Mouse (Mus musculus) kidney, embryonic 14.5 days (tissue): Measurements from ENCODE around the gene Rsph3a. TPM values are rescaled to one million over a fixed set of nuclear protein-coding genes. Genes with fewer than 3 reads are reported as not detected.

Experiments used
- ATAC-seq: fragments of 200-750 bp; cut with Nextera tagmentation; 2 replicates; pipeline ENCODE4 v1.8.0; 2017; ENCODE audit warnings: moderate number of reproducible peaks, mild to moderate bottlenecking, moderate TSS enrichment, moderate library complexity; ENCODE audit not compliant: low FRiP score, low TSS enrichment
- H3K27ac ChIP-seq: fragments of 300-500 bp; sonication (generic); 2 replicates; pipeline ENCODE4 v1.5.1; 2014; ENCODE audit warnings: low read depth, mild to moderate bottlenecking, low read length, moderate library complexity, mixed read lengths
- H3K27me3 ChIP-seq: fragments of 300-500 bp; sonication (generic); 2 replicates; pipeline ENCODE4 v1.6.1; 2014; ENCODE audit warnings: mild to moderate bottlenecking, low read length; ENCODE audit not compliant: control insufficient read depth, insufficient read depth
- H3K36me3 ChIP-seq: fragments of 300-500 bp; sonication (generic); 2 replicates; pipeline ENCODE4 v1.6.1; 2014; ENCODE audit warnings: low read length, mixed read lengths; ENCODE audit not compliant: control insufficient read depth, insufficient read depth
- H3K4me1 ChIP-seq: fragments of 300-500 bp; sonication (generic); 2 replicates; pipeline ENCODE4 v1.6.1; 2014; ENCODE audit warnings: low read length, mixed read lengths; ENCODE audit not compliant: control insufficient read depth, insufficient read depth
- H3K4me2 ChIP-seq: fragments of 300-500 bp; sonication (generic); replicated peaks from 2 replicates; pipeline ENCODE4 v1.6.1; 2014; ENCODE audit warnings: low read depth, mild to moderate bottlenecking, low read length
- H3K4me3 ChIP-seq: fragments of 300-500 bp; sonication (generic); 2 replicates; pipeline ENCODE4 v1.5.1; 2014; ENCODE audit warnings: mild to moderate bottlenecking, low read length
- H3K9ac ChIP-seq: fragments of 300-500 bp; sonication (generic); 2 replicates; pipeline ENCODE4 v1.6.1; 2014; ENCODE audit warnings: low read depth, mild to moderate bottlenecking, low read length, moderate library complexity
- H3K9me3 ChIP-seq: fragments of 300-500 bp; sonication (generic); 2 replicates; pipeline ENCODE4 v1.6.1; 2016; ENCODE audit warnings: low read length; ENCODE audit not compliant: control insufficient read depth
- WGBS: fragments of 180-500 bp; shearing (Covaris S2); extraction: QIAGEN DNeasy Blood & Tissue Kit; methylation state at CpG from one replicate; pipeline ENCODE4 v1.1.7; 2014; 5-methylcytosine and 5-hydroxymethylcytosine counted together
- polyA plus RNA-seq: library from polyadenylated mRNA; unstranded; fragments of >200 nt; fragmentation: Nextera tagmentation; extraction: Ambion mirVana; gene quantifications from 2 replicates; pipeline ENCODE4 v1.2.1, GENCODE M21; 2014

Rsph3a gene
- polyA plus RNA-seq, 1 experiment from 2014 or later, result 67.2 TPM

- Histone ChIP-seq H3K9me3 (peaks cover 2% of the 10 kb centered on the region; the same call in 1 of the 2 replicates), H3K27me3 (no peaks in the 10 kb centered on the region), H3K4me2 (no peak overlapping the region), H3K27ac (no peak overlapping the region), H3K9ac (no peak overlapping the region), H3K4me1 (no peaks in the 10 kb centered on the region), H3K4me3 (no peak overlapping the region), H3K36me3 (no peaks in the 10 kb centered on the region)
- WGBS, result 54% methylated on average over 4 of the region's 4 CpGs
- ATAC-seq, result no peak
Observed at GRCm38 (mm10) chr17:7905936-7906685, 39.3 kb upstream of the Rsph3a start.

GRCm38 (mm10) chr17:7914596-7915227 lies 30.7 kb upstream of the Rsph3a start:
- no peak overlapping the region for H3K4me2 ChIP-seq
- H3K4me3 ChIP-seq, result no peak overlapping the region
- ATAC-seq, result no peak
- H3K9ac ChIP-seq, result no peak overlapping the region
- peaks cover 27% of the 10 kb centered on the region for H3K4me1 ChIP-seq
- H3K27me3 ChIP-seq, result no peaks in the 10 kb centered on the region
- no peak overlapping the region for H3K27ac ChIP-seq
- WGBS, result 82% methylated on average over 2 of the region's 2 CpGs
- no peaks in the 10 kb centered on the region for H3K36me3 ChIP-seq
- H3K9me3 ChIP-seq, result peaks cover 5% of the 10 kb centered on the region; the same call in 1 of the 2 replicates

- Histone ChIP-seq H3K9ac (no peak overlapping the region), H3K27me3 (no peaks in the 10 kb centered on the region), H3K27ac (no peak overlapping the region), H3K9me3 (peaks cover 5% of the 10 kb centered on the region; the same call in 1 of the 2 replicates), H3K36me3 (no peaks in the 10 kb centered on the region), H3K4me3 (no peak overlapping the region), H3K4me2 (no peak overlapping the region), H3K4me1 (peaks cover 37% of the 10 kb centered on the region)
- ATAC-seq, result no peak
- WGBS, result 76% methylated on average over 9 of the region's 9 CpGs
Observed at GRCm38 (mm10) chr17:7915791-7916190, 29.6 kb upstream of the Rsph3a start.

- H3K4me2 ChIP-seq, result no peak overlapping the region
- WGBS, result 22% methylated on average over 12 of the region's 12 CpGs
- ATAC-seq, result no peak
- H3K27me3 ChIP-seq, result no peaks in the 10 kb centered on the region
- no peak overlapping the region for H3K4me3 ChIP-seq
- H3K27ac ChIP-seq, result no peak overlapping the region
- no peaks in the 10 kb centered on the region for H3K36me3 ChIP-seq
- no peaks in the 10 kb centered on the region for H3K9me3 ChIP-seq
- H3K9ac ChIP-seq, result no peak overlapping the region
- H3K4me1 ChIP-seq, result peaks cover 37% of the 10 kb centered on the region
Observed at GRCm38 (mm10) chr17:7916782-7917574, 28.4 kb upstream of the Rsph3a start.

- H3K4me2 ChIP-seq, result no peak overlapping the region
- WGBS, result 52% methylated on average over 2 of the region's 2 CpGs
- peak overlapping the region; percentile 43; the same call in 1 of the 2 replicates for H3K27ac ChIP-seq
Observed at GRCm38 (mm10) chr17:7918355-7918754, 27.1 kb upstream of the Rsph3a start.

GRCm38 (mm10) chr17:7919209-7919608 lies 26.2 kb upstream of the Rsph3a start:
- H3K4me3 ChIP-seq, result no peak overlapping the region
- H3K27me3 ChIP-seq, result no peaks in the 10 kb centered on the region
- H3K9ac ChIP-seq, result no peak overlapping the region
- WGBS, result 27% methylated on average over 2 of the region's 2 CpGs
- no peaks in the 10 kb centered on the region for H3K9me3 ChIP-seq
- H3K4me1 ChIP-seq, result peaks cover 37% of the 10 kb centered on the region
- ATAC-seq, result peak; percentile 85
- H3K27ac ChIP-seq, result peak overlapping the region; percentile 43; the same call in 1 of the 2 replicates
- H3K36me3 ChIP-seq, result no peaks in the 10 kb centered on the region
- no peak overlapping the region for H3K4me2 ChIP-seq

More at GRCm38 (mm10) chr17:7918355-7918754, 27.1 kb upstream of the Rsph3a start:
- Histone ChIP-seq H3K27me3 (no peaks in the 10 kb centered on the region), H3K4me3 (no peak overlapping the region), H3K36me3 (no peaks in the 10 kb centered on the region), H3K9me3 (no peaks in the 10 kb centered on the region), H3K4me1 (peaks cover 37% of the 10 kb centered on the region), H3K9ac (no peak overlapping the region)
- 0 out of 2 replicates have a peak, but pooled peaks have one; percentile 18 for ATAC-seq

GRCm38 (mm10) chr17:7922564-7922963 lies 22.9 kb upstream of the Rsph3a start:
- Histone ChIP-seq H3K4me2 (no peak overlapping the region), H3K36me3 (no peaks in the 10 kb centered on the region), H3K4me1 (peaks cover 32% of the 10 kb centered on the region), H3K9ac (no peak overlapping the region), H3K27me3 (no peaks in the 10 kb centered on the region), H3K27ac (no peak overlapping the region), H3K9me3 (no peaks in the 10 kb centered on the region), H3K4me3 (no peak overlapping the region)
- WGBS, result 63% methylated on average over 5 of the region's 5 CpGs
- no peak for ATAC-seq

- Histone ChIP-seq H3K27ac (no peak overlapping the region), H3K9ac (no peak overlapping the region), H3K27me3 (no peaks in the 10 kb centered on the region), H3K4me2 (no peak overlapping the region), H3K4me3 (no peak overlapping the region), H3K4me1 (peaks cover 18% of the 10 kb centered on the region; the same call in 1 of the 2 replicates), H3K36me3 (no peaks in the 10 kb centered on the region), H3K9me3 (no peaks in the 10 kb centered on the region)
- no peak for ATAC-seq
- 92% methylated on average over 13 of the region's 13 CpGs for WGBS
Observed at GRCm38 (mm10) chr17:7924185-7924725, 21.2 kb upstream of the Rsph3a start.
